16 mouse cellular contexts compared by ENCODE assay signal in genomic region chr4:32409116-32409880, GRCm38 (mm10).
A peak's percentile ranks its signal among the peaks of the same experiment; 100 is the strongest.
DNase-seq lines count a peak whose midpoint lies in the region; ATAC-seq and TF ChIP-seq lines count a peak whose summit lies in the region.
"Had no signal": no experiment of that assay in that cellular context is flagged by ENCODE, and none has a peak within 500 bp of the region (broad histone marks: within the 10 kb centered on the region; RNA-seq: fewer than 3 reads in every experiment).

No protein-coding gene starts in this region.

- H3K36me3 ChIP-seq in kidney, postnatal 0 days (ENCODE audit: insufficient read depth, low read length), result no peaks in the 10 kb centered on the region
- H3K36me3 ChIP-seq: hindbrain, embryonic 13.5 days; midbrain, embryonic 10.5 days had no signal

- peak; percentile 19 for DNase-seq in gastrocnemius, postnatal 10 days
- DNase-seq in gastrocnemius, postnatal 14 days, result no peak
- DNase-seq in kidney, postnatal 0 days (ENCODE audit: low spot score), result no peak
- DNase-seq in kidney, postnatal 10 days, result no peak
- DNase-seq in 3T3-L1 (ENCODE audit: low read depth, low spot score), result peak; percentile 91
- peak; percentile 55 for DNase-seq in fat pad, adult 2 months (ENCODE audit: extremely low read depth, low read depth, low spot score)
- no peak for DNase-seq in cerebellum, adult 18-20 months
- DNase-seq in cerebellum, postnatal 25 days, result no peak
- DNase-seq: cerebellum, adult 8-10 months; kidney, adult 8-10 months; left cerebral cortex, postnatal 4 days; lung, adult 18-20 months; retina, postnatal 1 day; spleen, adult 18-20 months had no signal

- no peak overlapping the region for H3K4me3 ChIP-seq in kidney, postnatal 0 days (replicated peaks; ENCODE audit: low read depth, low read length)
- H3K4me3 ChIP-seq: hindbrain, embryonic 13.5 days; midbrain, embryonic 10.5 days had no signal

- H3K27ac ChIP-seq in kidney, postnatal 0 days, result no peak overlapping the region
- H3K27ac ChIP-seq: hindbrain, embryonic 13.5 days; midbrain, embryonic 10.5 days had no signal

- H3K4me1 ChIP-seq in kidney, postnatal 0 days (replicated peaks; ENCODE audit: insufficient read depth, low read length), result no peaks in the 10 kb centered on the region

- ATAC-seq in kidney, postnatal 0 days (replicated peaks; ENCODE audit: low FRiP score, low read depth), result no peak

- H3K27me3 ChIP-seq in kidney, postnatal 0 days (ENCODE audit: insufficient read depth, low read length), result no peaks in the 10 kb centered on the region
- H3K27me3 ChIP-seq: hindbrain, embryonic 13.5 days had no signal

- 69% methylated on average over 9 of the region's 9 CpGs for WGBS in kidney, postnatal 0 days

- peak; percentile 37; the same call in 1 of the 2 replicates for TF ChIP-seq CTCF in kidney, postnatal 0 days (IDR thresholded peaks at IDR 0.05; ENCODE audit: low read depth)

- intact Hi-C loops in gastrocnemius, postnatal 14 days (cut with DNase I; ENCODE audit: low total_unique reads), result no loop called here

- no peak overlapping the region for H3K4me2 ChIP-seq in kidney, postnatal 0 days (ENCODE audit: low read length)
- H3K4me2 ChIP-seq: hindbrain, embryonic 13.5 days had no signal

- no peaks in the 10 kb centered on the region for H3K9me3 ChIP-seq in kidney, postnatal 0 days (replicated peaks; ENCODE audit: low read length)
- H3K9me3 ChIP-seq: hindbrain, embryonic 13.5 days; midbrain, embryonic 10.5 days had no signal

- no peak overlapping the region for H3K9ac ChIP-seq in kidney, postnatal 0 days (ENCODE audit: low read depth, low read length)
- H3K9ac ChIP-seq: hindbrain, embryonic 13.5 days had no signal

Comparison
In these comparisons a context has a peak if more than half of its experiments do, and no peak if none do; other contexts are left out.
1. DNase-seq: peak in gastrocnemius, postnatal 10 days (single experiment), 3T3-L1 (single experiment) and fat pad, adult 2 months (single experiment); none in gastrocnemius, postnatal 14 days (single experiment), kidney, postnatal 0 days (single experiment), kidney, postnatal 10 days (single experiment), cerebellum, adult 18-20 months (0 of 2) and cerebellum, postnatal 25 days (0 of 2).